Mouse (Mus musculus): ENCODE results near the gene Sdccag8.

Gene Sdccag8

DNA sequence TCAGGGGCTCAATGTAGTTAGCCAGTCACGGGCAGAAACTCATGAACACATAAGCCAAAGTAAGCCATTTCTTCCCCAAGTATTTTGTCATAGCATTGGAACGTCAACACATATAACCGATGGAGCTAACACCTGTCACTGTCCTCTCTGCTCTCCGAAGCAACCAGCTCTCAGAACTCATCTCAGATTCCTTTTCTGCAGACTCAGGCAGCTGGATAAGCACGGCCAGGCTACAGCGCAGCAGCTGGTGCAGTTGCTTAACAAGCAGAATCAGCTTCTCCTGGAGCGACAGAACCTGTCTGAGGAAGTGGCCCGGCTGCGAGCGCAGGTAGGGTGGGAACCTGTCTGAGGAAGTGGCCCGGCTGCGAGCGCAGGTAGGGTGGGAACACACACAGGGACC is 197.2 kb downstream of the Sdccag8 start:
- DNase-seq (ENCODE audit: low spot score in 2 of 2): no peak

DNA sequence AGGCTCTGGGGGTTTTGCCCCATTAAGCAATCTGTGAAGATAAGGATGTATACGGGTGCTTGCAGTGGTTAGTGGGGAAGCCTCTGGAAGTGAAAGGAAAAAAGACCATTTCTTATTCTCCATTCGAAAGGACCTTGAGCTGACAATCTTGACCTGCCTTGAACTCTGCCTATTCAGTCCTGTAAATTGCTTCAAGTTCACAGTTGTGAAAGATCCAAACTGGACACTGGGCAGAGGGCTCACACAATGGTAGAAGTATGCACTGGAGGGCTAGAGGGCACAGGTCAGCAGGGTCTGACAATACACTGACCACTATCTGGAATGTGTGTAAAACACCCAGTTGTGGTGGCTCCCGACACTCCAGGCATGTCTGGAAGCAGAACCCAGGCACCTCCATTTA is 198.3 kb downstream of the Sdccag8 start:
- DNase-seq (ENCODE audit: low spot score in 2 of 2): no peak

DNA sequence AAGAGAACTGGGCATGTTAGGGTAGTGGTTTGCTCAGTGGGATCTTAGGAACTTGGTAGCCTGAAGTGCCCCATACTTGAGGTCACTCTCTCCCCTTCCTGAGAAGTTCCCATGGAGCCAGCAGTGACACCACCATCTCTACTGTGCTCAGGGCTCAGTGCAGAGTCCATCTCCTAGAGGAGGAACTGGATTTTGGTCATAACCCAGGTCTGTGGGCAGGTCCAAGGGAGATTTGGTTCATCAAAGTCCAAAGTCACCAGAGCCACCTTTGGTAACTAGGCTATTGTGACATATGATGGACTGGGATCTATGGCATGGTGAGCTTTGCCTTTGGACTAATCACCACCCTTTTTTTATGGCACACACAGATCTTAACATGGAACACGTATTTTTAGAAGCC is 198.9 kb downstream of the Sdccag8 start:
- DNase-seq (ENCODE audit: low spot score in 2 of 2): no peak

DNA sequence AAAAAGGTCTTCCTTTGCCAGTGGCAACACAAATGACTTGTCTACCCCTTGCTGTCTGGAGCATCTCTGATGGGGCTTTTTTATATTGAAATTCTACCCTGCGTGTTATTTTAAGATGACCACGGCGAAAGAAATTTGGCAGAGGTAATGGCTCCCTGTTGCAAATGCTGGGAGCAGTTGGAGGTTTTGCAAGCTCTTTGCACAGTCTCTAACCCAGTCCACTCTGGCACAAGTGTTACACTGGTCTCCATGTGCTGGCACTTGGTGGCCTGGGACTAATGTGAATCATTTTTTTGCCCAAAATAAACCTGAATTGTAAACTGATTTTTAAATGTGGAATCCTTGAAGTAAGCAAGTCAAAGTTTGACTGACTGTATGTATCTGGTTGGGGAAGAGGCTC is 199.3 kb downstream of the Sdccag8 start:
- DNase-seq (ENCODE audit: low spot score in 2 of 2): peak; percentile 22

DNA sequence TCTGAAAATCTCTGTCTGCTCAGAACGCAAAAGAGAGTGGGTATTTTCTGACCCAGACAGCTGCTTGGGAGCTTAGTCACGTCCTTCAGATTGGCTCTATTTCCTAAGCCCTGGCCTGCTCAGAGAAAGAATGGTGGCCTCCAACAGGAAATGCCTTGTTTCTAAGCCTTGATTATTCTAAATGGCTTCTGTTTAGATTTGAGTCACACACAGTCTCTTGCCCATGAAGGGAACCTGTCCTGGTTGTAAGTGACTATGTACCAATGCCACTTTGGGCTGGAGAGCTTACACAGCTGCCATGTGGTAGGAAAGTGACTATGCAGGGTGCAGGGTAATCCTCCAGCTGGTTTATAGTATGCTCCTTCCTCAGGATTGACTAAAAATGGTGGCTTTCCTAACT is 199.9 kb downstream of the Sdccag8 start:
- peak; percentile 42 to 47 for DNase-seq (ENCODE audit: low spot score in 2 of 2)

DNA sequence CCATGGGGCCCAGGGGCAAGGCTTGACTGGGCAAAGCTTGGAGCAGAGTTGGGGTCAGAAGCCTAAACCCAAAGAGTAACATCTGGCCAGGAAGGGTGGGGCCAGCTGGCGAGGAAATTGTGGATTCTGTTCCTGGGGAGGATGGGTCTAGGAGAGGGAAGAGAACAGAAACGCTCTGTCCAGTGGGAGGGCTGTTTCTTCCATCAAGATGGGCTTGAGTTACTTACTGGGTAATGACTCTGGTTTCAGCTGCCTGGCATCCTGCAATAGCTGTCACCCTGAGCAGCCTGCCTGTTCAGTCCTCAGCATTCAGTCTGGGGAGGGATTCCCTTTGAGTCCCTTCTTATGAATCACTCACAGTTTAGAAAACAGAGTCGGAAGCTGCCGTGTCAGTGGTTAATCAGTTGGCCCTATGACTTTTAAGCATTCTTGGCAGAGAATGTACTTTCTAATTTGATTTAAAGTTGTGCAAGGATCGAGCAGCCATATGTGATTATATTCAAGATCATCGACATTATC is 200.5 kb downstream of the Sdccag8 start:
- peak in 1 of 2 experiments; percentile 31 for DNase-seq (ENCODE audit: low spot score in 2 of 2)

DNA sequence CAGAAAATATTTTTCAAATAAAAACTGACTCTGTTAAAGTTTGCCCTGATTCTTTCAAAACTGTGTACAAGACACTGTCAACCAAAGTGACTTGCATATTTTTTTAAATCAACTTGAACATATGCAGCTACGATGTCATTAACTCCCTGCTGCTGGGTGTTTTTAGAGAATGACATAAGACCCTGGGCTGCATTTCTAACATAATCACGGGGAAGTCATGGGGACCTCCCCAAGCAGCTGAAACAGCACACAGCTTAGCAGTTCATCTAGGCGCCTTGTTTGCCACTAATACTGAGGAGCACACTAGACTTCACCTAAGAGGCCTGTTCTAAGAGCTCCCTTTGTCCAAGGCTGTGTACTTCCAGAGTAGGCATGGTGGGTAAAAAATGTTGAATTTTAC is 201.5 kb downstream of the Sdccag8 start:
- DNase-seq (ENCODE audit: low spot score in 2 of 2): no peak

DNA sequence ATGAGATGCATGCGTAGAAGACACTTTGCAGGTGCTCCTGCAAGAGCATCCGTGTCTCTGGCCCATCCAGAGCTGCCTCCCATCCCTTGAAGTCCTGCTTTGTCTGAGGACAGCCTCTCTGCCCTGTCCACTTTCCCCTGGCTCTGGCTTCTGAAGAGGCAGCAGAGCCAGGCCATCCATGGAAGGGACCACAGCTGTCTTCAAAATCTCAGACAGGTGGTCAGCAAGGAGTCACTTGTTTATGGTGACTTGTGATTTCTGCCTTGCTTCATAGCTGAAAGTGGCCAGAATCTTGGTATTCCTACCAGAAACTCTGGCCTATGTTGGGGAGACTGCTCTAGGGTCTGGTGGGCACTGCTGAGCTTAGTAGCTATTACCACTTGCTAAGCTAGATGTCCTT is 202.3 kb downstream of the Sdccag8 start:
- DNase-seq (ENCODE audit: low spot score in 2 of 2): no peak

DNA sequence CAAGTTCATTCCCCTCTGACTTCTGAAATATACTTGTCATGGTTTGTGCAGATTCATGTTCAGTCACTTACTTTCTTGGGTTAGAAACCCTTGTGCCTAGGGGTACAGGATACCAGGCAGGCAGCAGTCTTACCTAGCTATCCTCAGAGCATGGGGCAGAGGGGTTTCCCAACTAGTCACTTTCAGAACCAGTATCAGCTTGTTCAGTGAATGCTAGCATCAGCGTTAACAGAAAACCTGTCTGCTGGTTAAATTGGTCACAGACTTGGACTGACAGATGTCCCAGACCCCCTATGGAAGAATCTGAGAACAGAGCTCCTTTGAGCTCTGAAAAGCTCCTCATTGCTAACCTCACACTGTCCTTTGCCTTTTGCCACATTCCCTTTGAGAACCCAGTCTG is 204.3 kb downstream of the Sdccag8 start:
- no peak for DNase-seq (ENCODE audit: low spot score in 2 of 2)

DNA sequence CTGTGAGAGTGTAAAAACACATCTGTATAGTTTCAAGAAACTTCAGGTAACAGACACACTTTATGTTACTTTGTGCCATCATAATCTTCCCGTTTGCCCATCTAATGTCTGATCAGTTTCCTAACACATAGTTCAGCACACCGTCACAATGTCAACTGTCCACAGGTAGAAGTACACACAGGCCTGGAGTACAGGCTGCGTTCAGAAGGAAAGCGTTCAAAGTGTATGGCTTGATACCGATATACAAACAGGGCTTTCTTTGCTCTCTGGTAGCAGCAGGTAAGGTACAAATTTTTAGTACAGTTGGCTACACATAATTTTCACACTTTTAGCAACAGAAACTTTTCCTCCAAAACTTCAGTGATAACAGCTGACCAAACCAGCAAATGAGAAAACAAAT is 205.2 kb downstream of the Sdccag8 start:
- DNase-seq (ENCODE audit: low spot score in 2 of 2): no peak

DNA sequence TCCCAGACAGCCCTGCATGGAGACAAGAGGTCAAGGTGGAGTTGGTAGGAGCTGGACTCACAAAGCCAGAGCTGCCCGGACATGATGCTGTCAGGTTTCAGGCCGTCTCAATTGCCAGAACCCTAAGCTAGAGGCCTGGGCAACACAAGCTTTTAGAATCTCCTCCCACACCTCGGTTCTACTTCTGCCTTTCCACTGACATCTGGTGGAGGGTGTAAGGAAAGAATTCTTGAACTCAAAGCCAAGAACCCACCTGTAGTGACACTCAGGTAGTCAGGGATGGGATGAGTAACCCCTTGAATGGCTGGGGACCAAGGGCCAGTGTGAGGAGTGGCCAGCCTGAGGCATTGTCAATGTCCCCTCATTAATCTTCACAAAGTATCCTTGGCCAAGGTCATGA is 208.3 kb downstream of the Sdccag8 start:
- DNase-seq (ENCODE audit: low spot score in 2 of 2): no peak

DNA sequence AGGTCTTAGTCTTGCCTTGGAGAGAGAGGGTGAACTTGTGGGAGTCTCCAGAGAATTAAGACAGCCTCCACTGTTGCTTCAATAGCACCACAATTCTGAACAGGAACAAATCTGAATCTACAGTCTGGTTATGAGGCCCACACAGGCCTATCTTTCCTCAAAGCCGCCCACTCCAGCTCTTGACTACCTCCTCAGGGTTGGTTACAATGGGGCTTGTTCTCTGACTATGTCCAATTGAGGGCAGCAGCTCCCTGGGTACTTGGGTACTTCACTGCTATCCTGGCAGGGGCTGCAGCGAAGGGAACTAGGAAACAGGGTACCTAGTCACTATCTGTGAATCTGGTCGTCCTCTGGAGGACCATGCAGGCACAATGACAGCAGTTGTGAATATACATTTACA is 213.2 kb downstream of the Sdccag8 start:
- no peak for DNase-seq (ENCODE audit: low spot score in 2 of 2)

DNA sequence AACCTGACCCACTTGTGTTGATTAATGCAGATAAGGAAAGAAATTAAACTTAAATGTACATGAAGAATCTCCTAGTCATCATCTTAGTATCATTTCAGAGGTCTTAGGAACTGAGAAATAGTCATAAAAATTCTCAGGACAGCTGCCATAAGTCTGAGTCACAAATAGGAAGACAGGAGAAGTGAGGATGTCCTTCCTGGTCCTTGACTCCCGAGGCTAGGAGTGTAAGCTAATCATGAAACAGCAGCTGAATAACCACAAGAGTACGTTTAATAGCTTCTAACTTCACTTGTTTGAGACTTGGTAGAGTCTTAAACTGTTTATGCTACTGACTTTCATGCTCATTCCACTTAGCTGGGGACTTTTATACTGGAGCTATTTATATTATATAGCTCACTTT is 214.6 kb downstream of the Sdccag8 start:
- DNase-seq (ENCODE audit: low spot score in 2 of 2): no peak

DNA sequence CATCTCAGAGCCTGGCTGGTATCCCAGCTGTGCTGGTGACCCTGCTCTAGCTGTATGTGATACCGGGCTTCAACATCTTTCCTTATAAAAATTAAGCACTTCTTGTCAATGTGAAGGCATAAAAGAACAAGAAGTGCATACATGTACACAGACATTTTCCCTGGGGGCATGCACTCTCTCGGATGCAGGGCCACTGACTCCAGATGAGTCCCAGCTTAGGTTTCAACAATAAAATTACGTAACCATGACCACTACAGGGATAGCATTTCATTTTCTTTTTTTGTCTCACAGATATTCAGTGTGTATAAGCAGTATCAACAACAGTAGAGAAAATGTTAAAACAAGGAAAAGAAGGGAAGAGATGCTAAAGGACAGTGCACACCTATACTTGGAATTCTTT is 216.2 kb downstream of the Sdccag8 start:
- no peak for DNase-seq (ENCODE audit: low spot score in 2 of 2)

DNA sequence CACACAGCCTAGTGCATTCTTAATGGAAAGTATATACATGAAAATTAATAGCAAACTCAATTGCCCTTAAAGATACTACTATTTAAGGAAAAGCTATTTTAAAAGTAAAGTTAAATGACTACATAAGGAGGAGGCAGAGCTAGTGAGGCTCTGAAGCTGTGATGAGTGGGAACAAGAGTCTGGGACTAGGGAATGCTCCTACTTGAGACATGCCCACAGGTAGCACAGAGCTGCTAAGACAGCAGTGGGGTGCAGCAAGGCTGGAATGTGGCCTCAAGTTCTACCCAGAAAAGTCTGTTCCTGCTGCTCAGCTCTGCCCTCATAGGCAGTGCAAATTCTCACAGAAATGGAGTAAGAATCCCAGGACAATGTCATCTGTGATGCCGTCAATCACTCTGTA is 216.7 kb downstream of the Sdccag8 start:
- DNase-seq (ENCODE audit: low spot score in 2 of 2): no peak

DNA sequence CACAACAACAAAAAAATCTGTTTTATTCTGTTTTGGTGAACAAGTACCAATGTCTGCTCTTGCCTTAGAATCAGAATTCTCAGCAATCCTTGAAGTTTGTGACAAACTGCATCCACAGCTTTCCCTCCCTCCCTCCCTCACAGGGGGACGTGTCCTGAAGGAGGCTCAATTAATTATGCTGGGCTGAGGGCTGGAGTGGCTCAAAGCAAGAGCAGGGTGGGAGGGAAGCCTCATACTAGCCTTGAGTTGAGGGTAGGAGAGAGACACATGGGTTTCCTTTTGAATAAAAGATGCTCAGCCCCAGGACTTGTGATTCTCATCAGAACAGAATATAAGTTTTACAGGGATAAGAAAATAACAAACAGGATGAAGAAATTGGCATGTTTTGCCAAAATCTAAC is 217.8 kb downstream of the Sdccag8 start:
- no peak for DNase-seq (ENCODE audit: low spot score in 2 of 2)

DNA sequence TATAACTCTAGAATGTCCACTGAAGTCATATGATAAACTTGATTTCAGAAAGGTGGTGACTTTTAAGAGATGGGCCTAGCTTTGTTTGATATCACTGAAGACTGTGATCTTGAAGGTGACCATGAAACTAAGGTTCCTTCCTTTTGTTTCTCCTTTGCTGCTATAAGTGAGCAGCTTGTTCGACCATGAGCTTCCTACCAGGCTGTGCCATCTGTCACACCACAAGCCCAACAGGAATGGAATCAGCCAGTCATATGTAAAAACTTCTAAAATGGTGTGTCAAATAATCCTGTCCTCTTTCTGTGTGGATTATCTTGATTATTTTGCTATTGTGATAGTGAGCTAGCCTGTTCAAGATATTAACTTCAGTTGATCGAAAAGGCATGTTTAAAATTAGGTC is 221.0 kb downstream of the Sdccag8 start:
- DNase-seq (ENCODE audit: low spot score in 2 of 2): no peak

DNA sequence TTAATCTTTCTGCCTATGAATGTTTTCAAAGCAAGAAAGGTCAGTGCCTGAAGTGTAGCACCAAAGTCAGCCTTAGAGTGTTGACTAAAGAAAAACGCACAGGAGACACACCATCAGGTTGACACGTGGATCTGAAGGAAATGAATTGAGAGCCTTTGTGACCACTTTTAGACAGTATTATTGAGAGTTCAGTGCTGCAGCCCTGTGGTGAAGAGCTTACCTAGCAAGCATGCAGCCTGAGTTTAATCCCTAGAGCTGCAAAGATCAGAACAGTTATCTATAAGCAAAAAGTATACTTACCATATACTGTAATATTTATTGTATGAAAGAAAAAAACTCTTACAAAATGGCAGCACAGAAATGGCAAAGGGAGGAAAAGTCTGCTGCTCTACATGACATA is 223.9 kb downstream of the Sdccag8 start:
- DNase-seq (ENCODE audit: low spot score in 2 of 2): no peak

DNA sequence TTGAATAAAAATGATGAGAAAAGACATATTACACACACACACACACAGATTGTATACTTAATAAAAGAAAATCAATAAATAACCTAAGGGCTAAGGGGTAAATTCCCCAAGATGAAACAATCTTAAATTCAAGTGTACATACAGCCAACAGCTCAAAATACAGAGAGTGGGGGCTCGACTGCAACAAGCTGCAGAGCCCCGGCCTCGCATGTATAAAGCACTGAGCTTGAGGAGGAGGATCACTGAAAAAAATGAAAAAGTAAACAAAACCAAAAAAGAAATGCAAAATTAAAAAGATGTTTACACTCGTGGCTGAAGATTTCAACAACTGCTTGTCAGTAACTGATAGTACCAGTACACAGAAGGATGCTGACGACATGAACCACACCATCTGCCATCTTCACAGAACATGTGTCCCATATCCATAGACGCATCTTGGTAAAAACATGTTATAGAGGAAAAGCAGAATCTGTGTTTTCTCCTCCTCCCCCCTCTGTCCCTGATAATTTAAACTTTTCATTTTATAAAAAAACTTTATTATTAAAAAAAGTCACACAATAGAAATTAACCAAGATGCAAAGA is 224.7 kb downstream of the Sdccag8 start:
- no peak for DNase-seq (ENCODE audit: low spot score in 2 of 2)

DNA sequence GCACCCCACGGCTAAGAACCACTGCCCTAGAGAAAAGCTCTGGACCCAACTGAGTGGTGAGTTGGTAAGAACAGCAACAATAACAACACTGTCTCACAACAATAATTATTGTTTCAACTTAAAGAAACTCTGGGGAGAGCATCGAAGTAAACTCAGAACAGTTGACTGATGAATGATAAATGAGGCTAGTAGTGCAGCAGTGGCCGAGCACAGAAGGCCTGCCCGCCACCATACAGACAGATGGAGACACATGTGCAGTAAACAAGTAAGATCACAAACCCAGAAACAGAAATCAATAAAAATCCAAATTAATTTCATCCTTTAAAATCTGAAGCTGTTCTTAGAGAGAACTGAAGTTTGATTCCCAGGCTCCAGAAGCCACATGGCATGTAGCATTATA is 225.6 kb downstream of the Sdccag8 start:
- DNase-seq (ENCODE audit: low spot score in 2 of 2): no peak

DNA sequence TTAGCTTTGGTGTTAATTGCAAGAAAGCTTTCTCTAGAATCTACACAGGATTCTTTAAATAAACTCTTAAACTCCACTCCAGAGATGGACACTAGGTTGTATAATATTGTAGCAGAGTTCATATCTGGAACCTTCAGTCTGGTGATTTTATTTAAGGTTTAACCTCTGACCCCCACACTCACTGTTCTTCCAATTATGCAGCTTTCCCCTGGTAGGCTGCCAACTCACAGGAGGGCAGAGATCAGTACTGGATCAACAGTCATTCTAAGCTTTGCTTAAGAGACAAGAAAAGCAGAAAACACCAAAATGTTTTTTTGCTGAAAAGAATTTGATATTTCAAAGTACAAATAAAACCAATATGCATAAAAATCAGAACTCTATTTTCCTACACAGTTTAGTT is 231.4 kb downstream of the Sdccag8 start:
- no peak for DNase-seq (ENCODE audit: low spot score in 2 of 2)

DNA sequence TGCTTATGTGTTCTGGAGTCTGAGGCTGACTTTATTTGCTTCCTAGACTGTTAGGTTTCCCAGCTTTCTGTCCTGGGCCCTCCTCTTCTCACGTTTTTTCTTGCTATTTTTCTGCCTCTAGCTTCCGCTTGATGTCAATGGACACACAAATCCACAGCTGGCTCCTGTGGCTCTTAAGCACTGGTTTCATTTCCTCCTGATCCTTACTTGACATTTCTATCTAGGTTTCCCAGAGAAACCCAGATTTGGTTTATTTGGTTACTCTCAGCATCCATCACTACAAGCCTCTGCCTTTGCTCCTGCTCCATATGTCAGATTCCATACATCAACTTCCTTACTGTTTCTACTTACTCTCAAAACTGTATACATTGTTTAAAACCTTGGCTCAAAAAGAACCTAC is 232.5 kb downstream of the Sdccag8 start:
- DNase-seq (ENCODE audit: low spot score in 2 of 2): no peak

DNA sequence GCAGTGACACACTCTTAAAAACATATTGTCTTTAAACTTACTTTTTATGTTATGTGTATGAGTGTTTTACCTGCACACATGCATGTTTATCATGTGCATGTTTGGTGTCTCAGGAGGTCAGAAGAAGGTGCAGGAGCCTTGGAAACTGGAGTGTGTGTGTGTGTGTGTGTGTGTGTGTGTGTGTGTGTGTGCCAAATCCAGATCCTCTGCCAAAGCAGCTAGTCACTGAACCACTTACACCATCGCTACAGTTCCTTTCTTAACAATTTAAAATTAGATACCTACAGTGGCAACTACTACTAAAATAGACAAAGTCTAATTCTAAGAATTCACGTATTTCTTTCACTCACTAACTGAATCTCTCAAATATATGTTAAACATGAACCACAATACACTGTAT is 234.3 kb downstream of the Sdccag8 start:
- DNase-seq (ENCODE audit: low spot score in 2 of 2): no peak

DNA sequence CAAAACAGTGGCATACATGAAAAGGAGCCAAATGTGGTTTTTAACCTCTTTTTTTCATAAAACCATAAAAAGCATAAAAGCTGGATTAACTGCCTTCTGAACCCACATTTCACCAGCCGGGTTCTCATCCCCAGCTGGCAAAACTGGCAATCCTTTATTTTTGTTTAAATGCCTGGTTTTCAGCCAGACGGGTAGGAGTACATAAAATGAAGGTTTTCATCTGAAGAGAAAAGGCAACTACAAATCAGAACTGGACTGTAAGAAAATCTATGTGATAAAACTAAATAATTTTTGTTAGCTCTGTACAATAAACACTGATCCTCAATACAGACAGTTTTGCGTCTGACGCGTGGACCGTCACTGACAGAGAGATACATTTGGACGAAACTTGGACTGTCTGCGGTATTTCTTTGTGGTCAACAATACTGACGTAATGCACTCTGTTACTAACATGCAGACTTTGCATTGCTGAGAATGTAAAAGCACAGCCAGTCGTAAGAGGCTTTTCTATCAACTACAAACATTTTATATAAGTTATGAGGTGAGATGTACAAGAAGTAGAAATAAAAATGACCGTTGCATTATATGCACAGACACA is 237.0 kb downstream of the Sdccag8 start:
- DNase-seq (ENCODE audit: low spot score in 2 of 2): no peak

Data from heart, adult 9 months (tissue).